Mouse (Mus musculus): Measurements from ENCODE around the gene Heg1.

Gene Heg1

DNA sequence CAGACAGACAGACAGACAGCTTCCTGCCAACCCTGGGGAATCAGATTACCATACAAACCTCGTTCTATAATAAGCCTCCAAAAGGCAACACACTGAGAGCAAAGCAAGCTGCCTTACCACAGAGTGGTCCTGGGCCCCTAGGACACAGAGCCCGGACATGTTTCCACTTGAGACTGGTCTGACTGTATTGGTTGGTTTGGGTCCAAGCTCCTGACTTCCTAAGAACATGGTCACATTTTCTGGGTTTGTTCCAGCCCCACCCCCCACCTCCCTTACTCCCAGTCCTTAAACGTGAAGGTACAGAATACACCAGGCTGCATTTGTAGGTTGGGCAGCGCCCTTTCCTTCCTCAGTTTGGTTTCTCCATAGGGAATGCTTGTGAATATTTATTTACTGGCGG is 57.6 kb downstream of the Heg1 start:
- no peak for DNase-seq (ENCODE audit: low read depth, low spot score)

DNA sequence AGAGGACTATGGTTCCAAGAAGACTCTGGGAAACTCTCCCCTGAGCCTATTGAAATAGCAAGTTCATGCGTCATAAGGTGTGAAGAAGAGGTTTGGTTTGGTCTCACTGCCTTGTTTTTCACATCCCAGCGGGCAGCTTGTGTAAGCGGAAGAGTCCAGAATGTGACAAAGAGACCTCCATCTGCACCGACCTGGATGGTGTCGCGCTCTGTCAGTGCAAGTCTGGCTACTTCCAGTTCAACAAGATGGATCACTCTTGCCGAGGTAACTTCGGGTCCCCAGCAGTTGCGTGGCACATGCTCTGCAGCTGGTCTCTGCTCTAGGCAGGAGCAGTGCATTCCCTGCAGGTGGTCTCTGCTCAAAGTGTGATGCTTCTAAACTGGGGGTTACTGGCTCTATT is 58.1 kb downstream of the Heg1 start:
- DNase-seq (ENCODE audit: low read depth, low spot score), result no peak

DNA sequence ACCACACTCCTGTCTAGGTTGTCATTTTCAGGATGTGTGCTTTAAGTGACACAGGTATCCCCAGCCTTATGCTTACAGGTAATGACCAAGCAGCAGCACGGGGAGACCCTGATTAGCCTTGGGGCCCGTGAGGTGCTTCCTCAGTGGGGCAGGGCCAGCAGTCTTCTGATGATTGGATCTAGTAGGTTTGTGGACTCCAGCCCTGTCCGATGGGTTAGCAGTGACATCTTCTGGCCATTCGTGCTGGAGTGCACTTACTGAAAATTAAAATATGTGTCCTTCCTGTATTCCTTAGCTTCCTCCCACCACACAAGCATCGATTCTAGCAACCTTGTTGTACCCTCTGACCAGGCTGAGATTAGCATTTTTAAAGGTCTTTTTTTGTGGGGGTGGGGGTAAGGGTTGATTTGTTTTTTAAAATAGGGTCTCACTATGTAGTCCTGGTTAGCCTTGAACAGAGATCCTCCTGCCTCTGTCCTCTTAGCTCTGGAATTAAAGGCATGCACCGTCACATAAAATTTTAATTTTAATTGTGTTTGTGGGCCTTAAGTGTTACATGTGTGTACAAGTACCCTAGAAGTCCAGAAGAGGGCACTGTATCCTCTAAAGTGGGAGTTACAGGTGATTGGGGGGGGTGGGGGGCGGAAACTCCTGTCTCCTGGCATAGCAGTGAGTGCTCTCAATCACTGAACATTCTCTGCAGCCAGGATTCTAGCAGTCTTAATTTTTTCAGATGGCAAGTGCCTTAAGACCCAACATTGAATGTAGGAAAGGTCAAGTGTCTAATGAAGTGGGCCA is 60.7 kb downstream of the Heg1 start:
- DNase-seq (ENCODE audit: low read depth, low spot score), result peak; percentile 67

DNA sequence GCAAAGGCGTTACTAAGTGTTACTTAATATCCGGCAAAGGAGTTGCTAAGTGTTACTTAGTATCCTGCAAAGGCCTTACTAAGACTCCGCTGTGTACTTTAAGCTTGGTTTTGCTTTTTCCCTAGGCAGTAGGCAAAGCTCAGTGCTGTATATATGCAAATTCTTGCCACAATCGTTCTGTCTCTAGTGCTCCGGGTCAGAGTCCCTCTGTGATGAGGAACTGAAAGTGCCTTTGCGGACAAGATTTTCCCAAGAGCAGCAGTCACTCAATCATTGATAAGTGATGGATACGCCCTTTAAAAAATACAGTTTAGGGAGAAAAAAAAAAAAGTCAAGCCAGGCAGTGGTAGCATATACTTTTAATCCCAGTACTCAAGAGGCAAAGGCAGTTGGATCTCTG is 61.3 kb downstream of the Heg1 start:
- DNase-seq (ENCODE audit: low read depth, low spot score), result no peak

DNA sequence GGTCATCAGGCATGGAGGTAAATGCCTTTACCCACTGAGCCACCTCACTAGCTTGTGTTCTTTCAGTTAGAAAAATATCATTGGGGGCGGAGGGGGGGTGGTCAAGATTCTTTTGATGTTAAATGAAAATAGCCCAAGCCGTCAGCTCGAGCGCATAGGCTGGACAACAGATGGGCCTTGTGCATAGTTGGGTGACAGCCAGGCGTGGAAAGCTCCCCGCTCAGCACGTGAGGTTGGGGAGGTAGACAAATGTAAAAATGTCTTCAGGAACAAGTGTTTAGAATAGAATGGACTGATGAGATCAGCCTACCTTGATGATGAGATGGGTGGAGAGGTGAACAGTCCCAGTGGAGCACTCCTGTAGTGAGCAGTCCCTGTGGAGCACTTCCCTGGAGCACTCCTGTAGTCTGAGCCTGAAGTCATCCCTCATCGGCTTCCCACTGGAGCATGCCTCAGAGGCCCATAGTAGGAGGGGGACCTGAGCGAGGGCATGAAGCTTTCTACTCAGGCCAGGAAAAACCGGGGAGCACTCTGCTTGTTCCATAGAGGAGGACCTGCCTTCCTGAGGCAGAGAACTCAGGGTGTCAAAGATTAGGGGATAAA is 62.0 kb downstream of the Heg1 start:
- no peak for DNase-seq (ENCODE audit: low read depth, low spot score)

DNA sequence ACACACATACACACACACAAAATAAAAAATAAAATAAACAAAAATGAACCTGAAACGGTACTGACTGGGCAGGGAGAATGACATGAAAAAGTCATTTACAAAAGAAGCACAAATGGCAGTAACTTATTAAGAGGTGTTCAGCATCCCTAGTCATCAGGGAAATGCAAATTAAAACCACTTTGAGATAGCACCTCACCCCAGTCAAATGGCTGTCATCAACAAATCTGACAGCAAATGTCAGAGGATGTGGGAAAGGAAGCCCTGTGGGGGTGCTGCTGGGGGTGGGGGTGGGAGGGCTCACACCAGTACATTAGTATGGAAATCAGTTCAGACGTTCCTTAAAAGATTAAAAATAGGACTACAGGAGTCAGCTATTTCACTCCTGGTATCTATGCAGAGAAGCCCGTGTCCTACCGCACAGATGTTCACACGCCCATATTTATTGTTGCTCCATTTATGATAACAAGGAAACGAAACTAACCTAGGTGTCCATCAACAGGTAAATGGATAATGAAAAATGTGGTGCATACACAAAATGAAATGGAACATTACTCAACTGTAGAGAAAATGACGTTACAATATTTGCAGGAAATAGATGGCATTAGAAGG is 63.3 kb downstream of the Heg1 start:
- DNase-seq (ENCODE audit: low read depth, low spot score), result no peak

DNA sequence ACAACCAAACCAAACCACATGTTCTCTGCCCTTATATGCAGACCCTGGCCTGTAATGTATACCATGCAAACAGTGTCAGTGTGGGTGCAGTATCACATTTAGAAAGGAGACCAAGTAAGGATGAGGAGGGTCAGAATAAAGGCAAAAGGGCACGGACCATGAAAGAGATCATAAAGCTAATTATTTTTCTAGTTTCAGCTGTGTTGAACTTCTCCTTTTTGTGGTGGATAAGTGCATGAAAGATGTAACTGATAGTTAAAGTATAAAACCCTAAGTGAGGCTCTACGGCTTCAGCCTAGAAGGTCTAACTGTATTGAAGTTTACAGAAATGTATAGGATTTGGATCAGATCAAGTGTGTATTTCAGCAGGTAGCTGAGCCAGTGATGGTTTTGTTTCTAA is 63.8 kb downstream of the Heg1 start:
- no peak for DNase-seq (ENCODE audit: low read depth, low spot score)

DNA sequence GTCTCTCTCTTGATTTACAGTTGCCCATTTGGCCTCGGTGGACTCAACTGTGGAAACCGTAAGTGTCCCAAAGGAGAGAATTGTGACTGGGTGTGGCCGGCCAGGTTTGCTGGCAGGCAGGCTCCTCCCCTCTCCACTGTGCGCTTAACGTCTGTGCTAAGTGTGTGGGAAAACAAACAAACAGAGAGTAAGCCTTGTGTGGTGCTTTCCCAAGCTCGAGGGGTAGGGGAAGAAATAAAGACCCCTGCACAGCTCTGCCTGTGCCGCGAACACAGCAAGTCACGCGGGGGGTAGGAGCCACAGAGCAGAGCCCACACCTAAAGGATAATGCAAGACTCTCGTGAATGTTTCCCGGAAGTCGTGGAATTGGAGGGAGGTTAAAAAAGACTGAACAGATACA is 67.0 kb downstream of the Heg1 start:
- peak; percentile 57 for DNase-seq (ENCODE audit: low read depth, low spot score)

DNA sequence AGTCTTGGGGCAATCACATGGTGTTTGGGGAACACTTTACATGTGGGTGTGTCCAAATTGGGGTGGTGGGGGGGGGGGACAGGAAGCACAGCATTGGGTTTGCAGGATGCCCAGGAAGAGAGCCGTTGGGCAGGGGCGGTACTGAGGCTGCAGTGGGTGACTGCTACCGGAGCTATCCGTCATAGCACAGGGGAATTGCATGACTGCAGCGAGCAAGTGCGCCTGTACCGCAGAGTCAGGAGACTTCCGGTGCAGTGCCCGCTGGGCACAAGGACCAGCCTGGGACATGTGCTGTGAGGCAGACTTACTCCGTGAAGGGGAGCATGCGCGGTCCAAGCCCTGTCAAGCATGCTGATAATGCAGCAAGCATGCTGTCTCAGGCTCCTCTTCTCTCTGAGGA is 67.4 kb downstream of the Heg1 start:
- peak; percentile 47 for DNase-seq (ENCODE audit: low read depth, low spot score)

DNA sequence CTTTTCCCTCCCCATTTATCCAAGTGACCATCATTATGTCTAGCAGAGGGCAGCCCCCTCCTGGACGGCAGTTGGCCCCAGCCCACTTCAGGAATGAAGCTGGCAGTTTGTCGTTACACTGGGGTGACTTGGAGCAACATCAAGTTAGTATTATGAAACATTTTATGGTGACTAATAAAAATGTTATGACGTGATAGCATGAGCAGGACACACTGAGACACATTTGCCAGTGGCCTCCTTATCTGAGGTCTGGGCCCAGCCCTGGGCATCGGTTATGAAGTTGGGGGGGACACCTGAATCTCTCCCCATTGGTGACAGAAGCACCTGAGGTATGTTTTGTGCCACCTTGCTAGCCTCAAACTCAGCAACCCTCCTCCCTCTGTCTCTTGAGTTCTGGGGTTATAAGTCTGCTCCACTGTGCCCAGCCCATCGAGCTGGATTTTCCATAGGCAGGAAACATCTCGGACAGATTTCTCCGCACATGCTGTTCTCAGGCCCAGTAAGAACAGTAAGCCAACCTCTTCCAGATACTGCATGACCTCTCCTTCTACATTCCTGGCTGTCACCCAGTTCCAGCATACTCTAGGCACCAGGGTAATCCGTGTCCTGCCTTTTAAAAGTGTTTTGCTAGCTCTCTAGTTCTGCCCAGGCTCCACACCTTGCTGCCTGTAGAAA is 68.9 kb downstream of the Heg1 start:
- DNase-seq (ENCODE audit: low read depth, low spot score), result no peak

DNA sequence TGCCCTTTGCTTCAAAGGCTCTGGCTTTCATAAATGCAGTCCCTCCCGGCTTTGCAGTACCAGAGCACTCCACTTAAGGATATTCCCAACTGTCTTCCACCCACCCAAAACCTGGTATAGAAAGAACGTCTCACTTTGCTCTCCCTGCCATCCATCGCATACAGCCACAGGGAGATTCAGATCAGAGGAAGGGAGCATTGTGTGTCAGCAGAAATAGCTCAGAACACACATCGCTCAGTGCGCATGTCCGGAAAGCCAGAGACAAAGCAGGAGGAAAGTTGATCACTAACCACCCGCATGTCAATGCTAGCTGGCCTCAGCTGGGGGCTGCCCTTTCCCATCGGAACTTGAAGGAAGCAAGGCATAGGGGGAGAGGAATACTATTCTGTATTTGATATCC is 71.1 kb downstream of the Heg1 start:
- peak; percentile 63 for DNase-seq (ENCODE audit: low read depth, low spot score)

DNA sequence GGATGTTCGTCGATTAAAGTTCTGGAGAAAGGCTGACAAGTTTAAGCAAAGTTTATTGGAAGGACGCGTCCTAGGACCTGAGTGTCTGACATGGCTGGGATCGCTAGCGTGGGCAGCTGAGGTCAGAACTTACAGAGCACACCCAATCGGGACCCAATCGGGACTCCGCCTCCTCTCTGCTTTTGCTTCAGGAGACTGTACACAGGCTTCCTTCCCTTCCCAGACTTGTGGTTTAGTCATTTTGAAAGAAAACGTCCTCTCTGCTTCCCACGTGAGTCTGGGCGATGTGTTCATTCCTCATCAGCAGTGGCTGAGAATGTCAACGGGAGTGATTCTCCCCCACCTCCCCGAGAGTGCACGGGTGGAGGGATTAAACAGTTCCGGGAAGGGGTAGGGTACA is 71.8 kb downstream of the Heg1 start:
- DNase-seq (ENCODE audit: low read depth, low spot score), result peak; percentile 40

DNA sequence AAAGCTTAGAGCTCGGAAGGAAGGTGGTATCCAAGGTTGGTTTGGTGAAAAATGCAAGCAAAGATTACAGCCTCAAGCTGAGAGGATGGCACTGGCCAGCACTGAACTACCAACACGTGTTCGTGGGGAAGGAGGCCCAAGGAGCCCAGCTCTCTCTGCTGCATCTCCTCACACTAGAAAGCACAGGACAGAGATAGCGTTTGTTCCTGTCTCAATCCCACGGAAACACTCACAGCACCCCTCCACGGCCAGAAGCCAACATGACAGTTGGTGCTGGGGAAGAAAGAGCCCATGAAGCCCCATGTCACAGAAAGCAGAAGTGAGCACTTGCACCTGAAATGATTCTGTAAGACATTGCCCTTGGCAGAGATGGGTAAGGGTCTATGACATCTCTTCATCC is 72.2 kb downstream of the Heg1 start:
- DNase-seq (ENCODE audit: low read depth, low spot score), result no peak

DNA sequence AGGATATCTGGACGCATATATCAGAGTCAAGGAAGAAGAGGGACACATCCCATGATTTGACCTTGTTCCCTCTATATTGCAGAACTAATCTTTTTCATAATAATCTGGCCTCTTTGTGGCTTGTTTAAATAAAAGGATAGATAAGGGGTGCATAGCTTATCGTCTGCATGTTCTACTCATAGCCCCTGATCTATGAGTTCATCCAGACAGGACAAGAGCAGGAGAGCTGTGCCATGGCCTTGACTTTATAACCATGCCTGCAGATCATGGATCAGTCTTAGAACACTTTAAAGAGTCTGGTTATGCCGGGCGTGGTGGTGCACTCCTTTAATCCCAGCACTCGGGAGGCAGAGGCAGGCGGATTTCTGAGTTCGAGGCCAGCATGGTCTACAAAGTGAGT is 75.0 kb downstream of the Heg1 start:
- no peak for DNase-seq (ENCODE audit: low read depth, low spot score)

DNA sequence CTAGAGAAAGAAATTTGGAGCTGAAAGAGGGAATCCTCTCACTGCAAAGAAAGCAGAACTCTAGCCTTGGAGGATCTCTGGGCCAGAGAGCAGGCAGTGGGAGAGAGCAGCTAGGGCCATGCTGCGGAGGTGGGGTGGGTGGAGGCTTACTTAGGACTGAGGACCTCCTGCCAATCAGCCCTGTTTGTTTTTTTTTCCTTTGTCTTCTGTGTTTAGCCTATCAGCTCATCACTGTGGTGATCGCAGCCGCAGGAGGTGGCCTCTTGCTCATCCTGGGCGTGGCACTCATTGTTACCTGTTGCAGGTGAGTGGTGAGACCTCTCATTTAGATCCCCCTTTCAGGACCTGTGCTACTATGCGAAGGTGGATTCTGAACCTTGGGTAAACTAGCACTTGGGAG is 76.4 kb downstream of the Heg1 start:
- DNase-seq (ENCODE audit: low read depth, low spot score), result peak; percentile 71

DNA sequence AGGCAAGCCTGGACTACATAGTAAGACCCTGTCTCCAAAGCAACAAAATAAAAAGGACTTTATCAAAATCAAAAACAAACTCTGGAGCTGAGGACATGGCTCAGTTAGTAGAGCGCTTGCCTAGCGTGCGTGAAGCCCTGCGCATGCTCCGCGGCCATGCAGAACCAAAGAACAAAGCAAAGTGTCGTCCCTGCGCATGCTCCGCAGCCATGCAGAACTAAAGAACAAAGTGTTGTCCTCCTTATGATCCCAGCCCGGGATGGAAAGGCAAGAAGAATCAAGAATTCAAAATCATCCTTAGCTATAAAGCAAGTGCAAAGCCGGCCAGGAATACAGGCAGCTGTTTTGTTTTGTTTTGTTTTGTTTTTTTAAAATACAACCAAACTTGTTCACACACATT is 76.8 kb downstream of the Heg1 start:
- DNase-seq (ENCODE audit: low read depth, low spot score), result peak; percentile 83

DNA sequence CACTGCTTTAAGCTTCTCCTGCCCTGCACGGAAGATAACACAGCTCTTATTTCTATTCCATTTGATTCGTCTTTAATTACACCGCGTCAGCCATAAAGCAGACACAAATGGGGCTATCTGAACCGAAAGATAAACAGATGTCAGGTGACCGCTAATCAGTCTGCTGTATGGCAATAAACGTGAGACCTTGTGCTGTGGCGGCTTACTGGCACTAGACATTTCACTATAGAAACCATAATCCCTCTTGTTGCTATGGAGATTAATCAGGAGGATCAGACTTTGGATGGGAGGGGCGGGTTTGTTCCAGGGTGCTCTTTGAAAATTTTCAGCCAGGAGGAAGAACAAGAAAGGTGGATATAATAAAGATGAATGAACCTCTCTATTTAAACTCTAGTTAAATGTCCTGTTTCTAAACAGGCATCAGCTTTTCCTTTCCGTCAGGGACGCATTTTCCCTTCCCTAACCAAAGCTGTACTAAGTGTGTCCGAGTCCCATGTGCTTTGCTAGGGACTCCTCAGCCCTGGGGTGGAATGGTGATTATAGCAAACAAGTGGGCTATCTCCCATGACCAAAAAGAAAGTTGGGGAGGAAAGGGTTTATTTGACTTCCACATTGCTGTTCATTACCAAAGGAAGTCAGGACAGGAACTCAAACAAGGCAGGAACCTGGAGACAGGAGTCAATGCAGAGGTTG is 80.5 kb downstream of the Heg1 start:
- DNase-seq (ENCODE audit: low read depth, low spot score), result peak; percentile 37

DNA sequence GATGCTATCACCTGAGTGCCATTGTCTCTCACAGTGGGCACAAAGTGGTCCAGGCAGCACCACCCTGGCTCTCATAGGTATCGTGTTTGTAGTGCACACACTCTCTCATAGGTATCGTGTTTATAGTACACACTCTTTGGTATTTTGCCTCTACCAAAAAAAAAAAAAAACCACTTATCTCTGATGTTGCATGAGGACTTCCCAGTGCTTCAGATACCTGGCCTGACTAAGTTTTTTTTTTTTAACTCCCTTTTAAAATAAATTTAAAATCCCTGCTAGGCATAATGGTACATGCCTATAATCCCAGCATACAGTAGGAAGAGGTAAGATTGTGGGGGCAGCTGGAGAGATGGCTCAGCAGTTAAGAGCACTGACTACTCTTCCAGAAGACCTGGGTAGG is 81.3 kb downstream of the Heg1 start:
- DNase-seq (ENCODE audit: low read depth, low spot score), result no peak

DNA sequence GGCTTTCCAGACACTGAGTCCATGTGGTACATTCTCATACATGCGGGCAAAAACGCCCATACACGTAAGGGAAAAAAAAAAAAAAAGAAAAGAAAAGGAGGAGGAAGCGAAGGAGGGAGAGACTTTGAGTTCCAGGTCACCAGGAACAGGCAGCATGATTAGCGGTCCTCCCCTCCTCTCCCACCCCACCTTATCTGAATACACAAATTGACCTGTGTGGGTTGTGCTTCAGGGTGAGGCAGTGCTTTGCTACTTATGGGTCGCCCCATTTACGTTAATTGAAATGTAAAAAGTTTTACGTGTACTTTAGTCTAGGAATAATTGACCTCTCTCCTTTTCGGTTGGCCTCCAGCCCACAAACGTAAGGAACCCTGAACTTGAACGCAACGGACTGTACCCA is 82.1 kb downstream of the Heg1 start:
- DNase-seq (ENCODE audit: low read depth, low spot score), result no peak

DNA sequence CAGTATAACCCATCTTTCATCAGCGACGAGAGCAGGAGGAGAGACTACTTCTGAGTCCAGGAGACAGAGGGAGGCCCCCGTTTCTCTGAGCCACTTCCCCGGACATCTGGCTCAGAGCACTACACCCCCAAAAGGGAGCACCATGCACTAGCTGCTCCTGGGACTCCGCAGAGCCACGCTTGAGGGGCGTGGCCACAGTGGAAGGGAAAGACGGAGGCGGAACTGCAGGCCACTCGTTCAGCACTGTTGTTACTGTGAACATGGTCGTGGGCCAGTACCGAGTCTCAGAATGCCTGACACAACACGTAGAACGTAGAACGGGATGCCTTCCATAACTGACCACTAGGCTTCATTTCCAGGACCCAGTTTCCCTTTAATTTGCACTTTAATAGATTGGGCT is 82.6 kb downstream of the Heg1 start:
- peak; percentile 64 for DNase-seq (ENCODE audit: low read depth, low spot score)

DNA sequence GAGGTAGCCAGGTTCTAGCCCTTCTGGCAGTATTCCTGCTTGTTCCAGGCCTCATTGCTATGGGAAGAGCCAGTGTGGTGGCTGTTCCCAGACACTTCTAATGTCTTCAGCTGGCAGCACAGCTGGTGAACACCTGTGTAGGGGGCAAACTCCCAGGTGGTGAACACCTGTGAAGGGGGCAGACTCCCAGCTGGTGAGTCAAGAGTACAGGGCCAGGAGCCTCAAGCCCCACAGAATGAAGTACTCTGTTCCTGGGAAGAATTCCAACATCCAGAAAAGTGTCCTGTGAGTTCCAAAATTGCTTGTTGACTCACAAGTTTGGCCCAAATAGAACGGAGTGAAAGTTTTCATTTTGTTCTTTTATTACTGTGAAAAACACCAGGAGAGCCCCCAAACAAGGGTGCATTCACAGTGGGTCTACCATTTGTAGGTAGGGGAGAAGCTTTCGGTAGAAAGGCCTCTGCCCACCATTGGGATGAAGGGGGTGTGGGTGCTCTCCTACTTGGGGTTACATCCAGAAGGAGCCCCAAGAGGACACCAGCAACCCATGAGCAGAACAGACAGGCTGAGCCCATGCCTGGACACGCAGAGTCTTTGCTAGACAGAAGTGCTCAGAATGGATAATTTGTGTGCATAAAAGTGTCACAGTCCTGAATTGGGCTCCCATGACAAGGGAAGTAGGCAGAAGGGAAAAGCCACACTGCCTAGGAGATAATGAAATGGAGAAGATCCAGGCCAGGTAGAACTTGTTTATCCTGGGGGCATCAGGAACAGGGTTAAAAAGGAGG is 84.5 kb downstream of the Heg1 start:
- no peak for DNase-seq (ENCODE audit: low read depth, low spot score)

All from R1 (cell line).